Mouse (Mus musculus): ENCODE data around the gene Dpf2.
"Not testable (repeated sequence)": the region's sequence is repeated elsewhere in the genome, so short reads cannot be mapped to it uniquely, and the experiment has no call there.

Dpf2 gene

GRCm38 (mm10) chr19:5892735-5893134, 20.1 kb downstream of the Dpf2 start:
- in situ Hi-C loops (cut with MboI, MseI) = no loop called here

GRCm38 (mm10) chr19:5892262-5892661, 20.5 kb downstream of the Dpf2 start:
- in situ Hi-C loops (cut with MboI, MseI) = no loop called here

GRCm38 (mm10) chr19:5891521-5892258, 21.1 kb downstream of the Dpf2 start:
- in situ Hi-C loops (cut with MboI, MseI) = no loop called here

- in situ Hi-C loops (cut with MboI, MseI) = no loop called here
These were observed 23.6 kb downstream of the Dpf2 start for GRCm38 (mm10) chr19:5889211-5889610.

- in situ Hi-C loops (cut with MboI, MseI) = no loop called here
These were observed 25.5 kb downstream of the Dpf2 start for GRCm38 (mm10) chr19:5887234-5887815.

GRCm38 (mm10) chr19:5885838-5886237, 27.0 kb downstream of the Dpf2 start:
- in situ Hi-C loops (cut with MboI, MseI) = no loop called here

GRCm38 (mm10) chr19:5883935-5884334, 28.9 kb downstream of the Dpf2 start:
- in situ Hi-C loops (cut with MboI, MseI) = no loop called here

GRCm38 (mm10) chr19:5882079-5882478, 30.7 kb downstream of the Dpf2 start:
- in situ Hi-C loops (cut with MboI, MseI) = not testable (repeated sequence)

- in situ Hi-C loops (cut with MboI, MseI) = no loop called here
These were observed 31.7 kb downstream of the Dpf2 start for GRCm38 (mm10) chr19:5881155-5881554.

GRCm38 (mm10) chr19:5879735-5880134, 33.1 kb downstream of the Dpf2 start:
- in situ Hi-C loops (cut with MboI, MseI) = loop anchor here (5.0 kb wide), 1 partner anchor 87 kb away; no protein-coding TSS in a partner anchor

- in situ Hi-C loops (cut with MboI, MseI) = loop anchor here (5.0 kb wide), 1 partner anchor 87 kb away; no protein-coding TSS in a partner anchor
These were observed 33.9 kb downstream of the Dpf2 start for GRCm38 (mm10) chr19:5878916-5879315.

GRCm38 (mm10) chr19:5878362-5878722, 34.5 kb downstream of the Dpf2 start:
- in situ Hi-C loops (cut with MboI, MseI) = loop anchor here (5.0 kb wide), 1 partner anchor 86 kb away; no protein-coding TSS in a partner anchor

GRCm38 (mm10) chr19:5877618-5878361, 35.0 kb downstream of the Dpf2 start, which contains the start of gene Slc25a45:
Gene Slc25a45 (plus strand): TSS chr19:5877808.
- in situ Hi-C loops (cut with MboI, MseI) = loop anchor here (5.0 kb wide), 1 partner anchor 85 kb away; no protein-coding TSS in a partner anchor

- in situ Hi-C loops (cut with MboI, MseI) = loop anchor here (5.0 kb wide), 1 partner anchor 83 kb away; no protein-coding TSS in a partner anchor
These were observed 37.8 kb downstream of the Dpf2 start, which contains the start of gene Frmd8 for GRCm38 (mm10) chr19:5874969-5875480. Gene Frmd8 (minus strand): TSS chr19:5875274.

- in situ Hi-C loops (cut with MboI, MseI) = no loop called here
These were observed 38.3 kb downstream of the Dpf2 start for GRCm38 (mm10) chr19:5874391-5874968.

GRCm38 (mm10) chr19:5872931-5873556, 39.8 kb downstream of the Dpf2 start:
- in situ Hi-C loops (cut with MboI, MseI) = no loop called here

- in situ Hi-C loops (cut with MboI, MseI) = no loop called here
These were observed 40.3 kb downstream of the Dpf2 start for GRCm38 (mm10) chr19:5872528-5872927.

- in situ Hi-C loops (cut with MboI, MseI) = no loop called here
These were observed 41.1 kb downstream of the Dpf2 start for GRCm38 (mm10) chr19:5871683-5872082.

- in situ Hi-C loops (cut with MboI, MseI) = no loop called here
These were observed 41.5 kb downstream of the Dpf2 start for GRCm38 (mm10) chr19:5871273-5871672.

GRCm38 (mm10) chr19:5868096-5868495, 44.7 kb downstream of the Dpf2 start:
- in situ Hi-C loops (cut with MboI, MseI) = no loop called here

Measured in regulatory T cell (primary cell).